Mouse (Mus musculus) telencephalon, adult 2 months (tissue): ENCODE results near the gene Brpf1.

Experiments used
- DNase-seq: peaks from one replicate; pipeline ENCODE4 v3.0.0-alpha.2; 2011; ENCODE audit warnings: low read depth, low spot score

Brpf1 gene

DNA sequence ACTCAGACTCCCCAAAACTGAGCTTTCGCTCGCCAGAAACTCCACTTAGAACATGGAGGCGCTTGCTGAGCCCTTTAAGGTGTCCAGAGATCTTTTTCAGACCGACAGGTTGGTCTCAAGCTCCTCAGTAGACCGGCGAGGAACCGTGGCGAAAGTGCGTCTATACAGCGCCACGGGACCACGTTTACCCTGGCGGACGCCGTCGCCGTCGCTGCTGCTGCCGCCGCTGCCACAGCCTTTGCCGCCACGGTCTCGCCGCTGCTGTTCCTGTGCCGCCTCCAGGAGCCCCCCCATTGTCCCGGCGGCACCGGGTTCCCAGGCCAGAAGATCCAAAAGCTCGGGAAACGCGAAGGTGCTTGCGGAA, at the start of gene Brpf1:
Gene Brpf1, plus strand, starts transcription at position 152 of the 364 bp plus-strand sequence.
- DNase-seq = no peak

GRCm38 (mm10) chr6:113261174-113261858, 45.6 kb upstream of the Brpf1 start:
- DNase-seq = no peak

DNA sequence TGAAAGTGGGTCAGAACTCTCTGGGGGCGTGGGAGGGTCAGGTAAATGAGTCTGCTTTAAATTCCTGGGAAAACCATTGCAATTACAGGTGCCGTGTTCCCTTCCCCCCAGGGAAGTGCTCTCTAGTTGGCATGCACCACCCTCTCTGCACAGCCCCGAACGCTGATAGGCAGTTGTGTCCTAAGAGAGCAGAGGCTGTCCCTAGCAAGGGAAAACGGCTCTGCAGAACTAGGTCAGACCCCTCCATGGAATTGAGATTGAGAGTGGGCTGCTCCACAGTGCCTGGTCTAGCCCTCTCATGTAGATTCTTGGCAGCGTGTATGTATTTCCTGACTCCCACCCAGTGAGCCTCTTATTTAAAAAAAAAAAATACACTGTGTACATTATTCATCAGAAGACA, 43.4 kb upstream of the Brpf1 start:
- DNase-seq = no peak

GRCm38 (mm10) chr6:113264429-113264828, 42.5 kb upstream of the Brpf1 start:
- DNase-seq = no peak

- DNase-seq = no peak
Observed at GRCm38 (mm10) chr6:113266996-113267655, 39.8 kb upstream of the Brpf1 start.

GRCm38 (mm10) chr6:113267988-113268387, 38.9 kb upstream of the Brpf1 start:
- DNase-seq = no peak

DNA sequence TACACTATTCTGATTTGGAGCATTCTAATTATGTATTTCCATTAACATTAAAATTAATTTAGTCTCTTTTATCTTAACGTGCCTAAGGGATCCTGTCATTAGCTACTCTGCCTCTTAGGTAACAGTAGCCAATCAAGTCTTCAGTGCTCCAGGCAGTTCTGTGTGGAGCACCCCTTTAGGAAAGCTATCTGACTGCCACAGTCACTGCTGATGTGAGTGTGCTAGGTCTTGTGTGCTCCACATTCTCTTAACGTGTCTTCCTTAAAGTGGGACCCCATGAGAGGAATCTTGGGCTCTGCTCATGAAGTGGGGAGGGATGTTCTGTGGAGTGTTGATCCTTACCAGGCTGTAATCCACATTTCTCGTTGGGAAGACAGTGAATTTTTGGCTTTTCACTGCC, 34.6 kb upstream of the Brpf1 start:
- no peak for DNase-seq

DNA sequence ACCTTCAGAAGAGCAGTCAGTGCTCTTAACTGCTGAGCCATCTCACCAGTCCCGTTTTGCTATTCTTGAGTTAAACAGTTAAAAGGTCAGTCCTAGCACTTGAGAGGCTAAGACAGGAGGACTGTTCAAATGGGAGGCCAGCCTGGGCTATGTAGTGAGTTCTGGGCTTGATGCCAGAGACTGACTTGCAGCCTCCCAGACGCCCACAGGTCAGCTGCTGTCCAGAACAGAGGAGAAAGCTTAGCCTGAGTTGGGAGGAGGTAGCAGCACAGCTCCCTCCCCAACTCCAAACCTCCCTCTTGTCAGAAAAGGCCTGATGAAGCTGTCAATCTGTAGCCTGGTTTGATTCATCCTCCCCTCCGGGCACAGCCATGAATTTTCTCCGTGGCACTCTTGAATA, 30.1 kb upstream of the Brpf1 start:
- peak; percentile 74 for DNase-seq

- no peak for DNase-seq
Observed at GRCm38 (mm10) chr6:113281676-113282075, 25.3 kb upstream of the Brpf1 start.

DNA sequence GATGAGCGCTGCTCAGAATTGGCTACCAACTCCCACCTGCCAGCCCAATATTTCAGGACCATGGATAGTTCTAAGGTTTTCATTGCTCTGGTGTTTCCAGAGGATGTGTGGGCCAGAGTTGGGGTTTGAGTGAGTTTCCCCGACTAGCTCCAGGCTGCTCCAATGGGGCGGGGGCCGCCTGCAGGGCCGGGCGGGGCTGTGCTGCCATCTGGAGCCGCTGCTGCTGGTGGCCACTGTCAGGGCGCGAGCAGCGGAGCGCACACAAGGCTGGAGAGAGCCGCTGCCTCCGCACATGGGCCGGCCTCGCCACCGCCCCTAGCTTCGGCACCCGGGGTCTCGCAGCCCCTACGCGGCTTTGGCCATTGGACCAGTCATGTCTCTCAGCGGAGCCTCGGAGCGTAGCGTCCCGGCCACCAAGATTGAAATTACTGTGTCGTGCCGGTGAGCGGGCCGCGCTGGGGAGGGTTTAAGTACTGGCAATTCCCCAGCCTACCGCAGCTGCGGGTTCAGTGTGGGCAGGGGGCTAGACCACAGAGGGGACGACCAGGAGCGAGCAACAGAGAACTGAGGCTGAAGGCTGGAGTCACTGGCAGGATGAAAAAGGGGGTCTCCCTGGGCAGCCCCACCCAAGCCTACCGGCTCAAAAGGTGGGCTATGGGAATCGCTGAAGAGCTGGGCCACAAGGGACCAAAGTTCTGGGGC, 24.7 kb upstream of the Brpf1 start, which contains the start of gene Cpne9:
Gene Cpne9, plus strand, starts transcription at position 207 of the 702 bp plus-strand sequence.
- DNase-seq = no peak

DNA sequence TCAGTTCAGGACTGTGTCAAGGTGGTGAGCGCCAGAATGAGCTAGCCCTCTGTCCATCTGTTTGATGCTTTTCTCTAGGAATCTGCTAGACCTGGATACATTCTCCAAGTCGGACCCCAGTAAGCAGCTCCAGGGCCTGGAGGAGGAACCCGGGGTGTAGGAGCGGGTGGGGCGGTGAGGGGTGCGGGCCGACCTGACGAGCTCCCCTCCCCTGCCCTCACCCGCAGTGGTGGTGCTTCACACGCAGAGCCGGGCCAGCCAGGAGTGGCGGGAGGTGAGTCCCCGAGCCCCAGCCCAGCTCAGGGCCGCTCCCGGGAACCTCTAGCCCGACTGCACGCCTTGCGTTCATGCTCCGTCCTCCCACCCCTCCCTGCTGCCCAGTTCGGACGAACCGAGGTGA, 24.0 kb upstream of the Brpf1 start:
- DNase-seq = no peak

- no peak for DNase-seq
Observed at GRCm38 (mm10) chr6:113283500-113283899, 23.4 kb upstream of the Brpf1 start.

GRCm38 (mm10) chr6:113284931-113285330, 22.0 kb upstream of the Brpf1 start:
- DNase-seq = no peak

GRCm38 (mm10) chr6:113286316-113286715, 20.6 kb upstream of the Brpf1 start:
- DNase-seq = no peak

DNA sequence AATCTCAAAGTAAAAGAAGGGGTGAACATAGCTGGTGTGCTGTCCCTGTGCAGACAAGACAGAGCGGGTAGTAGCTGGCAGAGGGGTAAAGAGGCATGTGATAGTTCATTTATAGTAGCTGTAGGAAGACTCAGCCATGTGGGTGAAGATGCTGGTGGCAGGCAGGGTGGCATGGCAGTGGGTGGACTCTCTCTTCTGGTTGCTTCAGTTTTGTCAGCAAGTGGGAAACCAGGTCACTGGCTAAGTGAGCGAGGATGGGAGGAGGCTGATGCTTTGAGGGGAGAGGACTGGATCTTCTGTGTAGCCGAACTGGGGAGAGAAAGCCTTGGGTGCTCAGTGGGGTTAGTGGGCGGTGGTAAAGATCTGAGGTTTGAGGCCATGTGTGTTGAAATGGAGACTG, 19.7 kb upstream of the Brpf1 start:
- peak; percentile 74 for DNase-seq

GRCm38 (mm10) chr6:113289346-113289745, 17.6 kb upstream of the Brpf1 start:
- no peak for DNase-seq

DNA sequence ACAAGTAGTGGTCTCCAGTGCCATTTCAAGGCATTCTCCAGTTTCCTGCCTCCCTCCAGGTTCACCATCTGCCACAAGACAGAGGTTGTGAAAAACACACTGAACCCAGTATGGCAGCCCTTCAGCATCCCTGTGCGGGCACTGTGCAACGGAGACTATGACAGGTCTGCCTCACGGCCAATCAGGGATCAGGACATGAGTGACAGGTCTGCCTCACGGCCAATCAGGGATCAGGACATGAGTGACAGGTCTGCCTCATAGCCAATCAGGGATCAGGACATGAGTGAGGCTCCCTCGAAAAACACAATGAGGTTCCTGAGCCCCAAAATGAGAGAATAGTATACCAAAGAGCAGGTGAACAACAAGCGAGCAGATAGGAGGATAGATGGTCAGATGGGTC, 16.6 kb upstream of the Brpf1 start:
- DNase-seq = no peak

GRCm38 (mm10) chr6:113292938-113293337, 14.0 kb upstream of the Brpf1 start:
- DNase-seq = no peak

- no peak for DNase-seq
Observed at GRCm38 (mm10) chr6:113296046-113296445, 10.9 kb upstream of the Brpf1 start.

- no peak for DNase-seq
Observed at GRCm38 (mm10) chr6:113296639-113297038, 10.3 kb upstream of the Brpf1 start.

DNA sequence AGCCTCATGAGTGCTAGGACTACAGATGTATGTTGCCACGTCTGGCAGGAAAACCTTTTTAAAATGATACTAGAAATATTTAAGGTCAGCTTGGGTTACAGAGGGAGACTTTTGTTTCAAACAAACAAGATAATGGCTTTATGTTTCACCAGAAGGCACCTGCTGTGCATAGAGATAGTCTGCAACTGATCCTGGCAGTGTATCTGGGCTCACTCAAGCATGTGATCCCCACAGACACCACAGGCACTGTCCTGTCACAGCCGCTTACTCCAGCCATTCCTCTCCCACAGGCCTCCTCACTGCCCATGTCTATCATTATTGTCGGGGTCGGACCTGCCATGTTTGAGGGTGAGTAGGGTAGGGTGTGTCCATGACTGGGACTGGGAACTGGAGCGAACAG, 5.6 kb upstream of the Brpf1 start:
- DNase-seq = no peak

DNA sequence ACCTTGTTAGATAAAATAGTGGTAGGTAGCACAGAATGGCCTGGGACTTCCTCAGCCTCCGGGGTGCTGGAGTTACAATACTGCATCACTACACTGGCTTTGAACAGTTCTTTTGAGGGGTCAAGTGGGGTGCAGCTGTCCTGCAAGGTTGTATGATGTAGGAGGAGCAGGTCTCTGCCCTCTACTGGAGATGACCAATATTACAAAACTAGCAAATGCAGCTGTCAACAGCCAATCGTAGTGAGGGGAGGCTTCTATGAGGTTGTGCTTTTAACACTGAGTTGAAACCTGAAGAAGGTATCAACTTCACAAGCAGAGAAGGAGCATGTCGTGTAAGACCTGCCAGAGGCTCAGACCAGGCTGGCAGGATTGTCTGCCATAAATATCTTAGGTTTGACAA, 4.7 kb upstream of the Brpf1 start:
- DNase-seq = no peak
